In genomic region chr1:71691472-71692277, GRCm38 (mm10) we compare ENCODE assay signal across 19 mouse cellular contexts. TPM values are rescaled to one million over a fixed set of nuclear protein-coding genes. Genes with fewer than 3 reads are reported as not detected.
DNase-seq lines count a peak whose midpoint lies in the region; ATAC-seq and TF ChIP-seq lines count a peak whose summit lies in the region.
"Had no signal": no experiment of that assay in that cellular context is flagged by ENCODE, and none has a peak within 500 bp of the region (broad histone marks: within the 10 kb centered on the region; RNA-seq: fewer than 3 reads in every experiment).

No protein-coding gene starts in this region.

- no peak for TF ChIP-seq CTCF in kidney, postnatal 0 days (IDR thresholded peaks at IDR 0.05; ENCODE audit: low read depth)

- no peaks in the 10 kb centered on the region for H3K27me3 ChIP-seq in embryonic facial prominence, embryonic 14.5 days (replicated peaks; ENCODE audit: control insufficient read depth, insufficient read depth, low read length)
- H3K27me3 ChIP-seq in embryonic facial prominence, embryonic 10.5 days (replicated peaks; ENCODE audit: low read depth, poor library complexity, severe bottlenecking): no peaks in the 10 kb centered on the region
- no peaks in the 10 kb centered on the region for H3K27me3 ChIP-seq in kidney, postnatal 0 days (ENCODE audit: insufficient read depth, low read length)
- H3K27me3 ChIP-seq: embryonic facial prominence, embryonic 13.5 days; forebrain, embryonic 15.5 days; liver, embryonic 12.5 days; neural tube, embryonic 12.5 days; stomach, embryonic 15.5 days had no signal

- no peak overlapping the region for H3K9ac ChIP-seq in embryonic facial prominence, embryonic 14.5 days (ENCODE audit: low read depth, low read length)
- H3K9ac ChIP-seq in kidney, postnatal 0 days (ENCODE audit: low read depth, low read length): 0 out of 2 replicates have a peak overlapping the region, but pooled peaks have one; percentile 9
- H3K9ac ChIP-seq: embryonic facial prominence, embryonic 13.5 days; forebrain, embryonic 15.5 days; hindbrain, embryonic 14.5 days; liver, embryonic 12.5 days; neural tube, embryonic 12.5 days; stomach, embryonic 15.5 days had no signal

- no peaks in the 10 kb centered on the region for H3K9me3 ChIP-seq in embryonic facial prominence, embryonic 14.5 days (ENCODE audit: control insufficient read depth, low read length)
- H3K9me3 ChIP-seq in embryonic facial prominence, embryonic 10.5 days: no peaks in the 10 kb centered on the region
- no peaks in the 10 kb centered on the region for H3K9me3 ChIP-seq in kidney, postnatal 0 days (replicated peaks; ENCODE audit: low read length)
- H3K9me3 ChIP-seq: embryonic facial prominence, embryonic 13.5 days; forebrain, embryonic 15.5 days; liver, embryonic 12.5 days; neural tube, embryonic 12.5 days; stomach, embryonic 15.5 days had no signal

- DNase-seq in embryonic facial prominence, embryonic 14.5 days (ENCODE audit: low spot score): peak; percentile 61
- DNase-seq in embryonic facial prominence, embryonic 10.5 days (ENCODE audit: low spot score): no peak
- peak; percentile 73 for DNase-seq in kidney, postnatal 0 days (ENCODE audit: low spot score)
- no peak for DNase-seq in kidney, adult 18-20 months
- DNase-seq in R1 (ENCODE audit: low read depth, low spot score): peak; percentile 37
- DNase-seq in heart, postnatal 10 days: peak; percentile 31 to 33
- DNase-seq in thymus, postnatal 4 days: no peak
- DNase-seq in spleen, postnatal 14 days (ENCODE audit: low spot score in 2 of 2): no peak
- DNase-seq: cerebellum, postnatal 36 days; gastrocnemius, postnatal 10 days had no signal

- WGBS in embryonic facial prominence, embryonic 14.5 days: 45% methylated on average over 8 of the region's 8 CpGs
- WGBS in embryonic facial prominence, embryonic 10.5 days: 73% methylated on average over 8 of the region's 8 CpGs
- WGBS in kidney, postnatal 0 days: 48% methylated on average over 8 of the region's 8 CpGs

- H3K27ac ChIP-seq in embryonic facial prominence, embryonic 14.5 days (replicated peaks; ENCODE audit: low read depth, low read length): peak overlapping the region; percentile 6; the same call in 1 of the 2 replicates
- H3K27ac ChIP-seq in embryonic facial prominence, embryonic 10.5 days (replicated peaks): no peak overlapping the region
- H3K27ac ChIP-seq in kidney, postnatal 0 days: no peak overlapping the region
- H3K27ac ChIP-seq: embryonic facial prominence, embryonic 13.5 days; forebrain, embryonic 15.5 days; hindbrain, embryonic 14.5 days; layer of hippocampus, adult 2 months; liver, embryonic 12.5 days; neural tube, embryonic 12.5 days; stomach, embryonic 15.5 days had no signal

- H3K36me3 ChIP-seq in embryonic facial prominence, embryonic 14.5 days (ENCODE audit: control insufficient read depth, insufficient read depth, low read length): no peaks in the 10 kb centered on the region
- no peaks in the 10 kb centered on the region for H3K36me3 ChIP-seq in embryonic facial prominence, embryonic 10.5 days (replicated peaks)
- H3K36me3 ChIP-seq in kidney, postnatal 0 days (ENCODE audit: insufficient read depth, low read length): no peaks in the 10 kb centered on the region
- H3K36me3 ChIP-seq: embryonic facial prominence, embryonic 13.5 days; forebrain, embryonic 15.5 days; liver, embryonic 12.5 days; neural tube, embryonic 12.5 days; stomach, embryonic 15.5 days had no signal

- intact Hi-C loops in heart, postnatal 10 days (cut with DNase I): no loop called here

- H3K4me3 ChIP-seq in embryonic facial prominence, embryonic 14.5 days (ENCODE audit: low read depth, low read length): no peak overlapping the region
- no peak overlapping the region for H3K4me3 ChIP-seq in embryonic facial prominence, embryonic 10.5 days
- H3K4me3 ChIP-seq in kidney, postnatal 0 days (replicated peaks; ENCODE audit: low read depth, low read length): no peak overlapping the region
- H3K4me3 ChIP-seq: embryonic facial prominence, embryonic 13.5 days; forebrain, embryonic 15.5 days; layer of hippocampus, adult 2 months; liver, embryonic 12.5 days; neural tube, embryonic 12.5 days; stomach, embryonic 15.5 days had no signal

- ATAC-seq in embryonic facial prominence, embryonic 14.5 days (ENCODE audit: low read depth): peak; percentile 53; the same call in 1 of the 2 replicates
- no peak for ATAC-seq in kidney, postnatal 0 days (replicated peaks; ENCODE audit: low FRiP score, low read depth)
- ATAC-seq: activated CD4-positive, CD25-positive, alpha-beta regulatory T cell, adult 4 months; forebrain, embryonic 15.5 days; liver, embryonic 12.5 days; midbrain, embryonic 16.5 days had no signal

- H3K4me2 ChIP-seq in embryonic facial prominence, embryonic 14.5 days (ENCODE audit: low read depth, low read length): no peak overlapping the region
- H3K4me2 ChIP-seq in kidney, postnatal 0 days (ENCODE audit: low read length): no peak overlapping the region
- H3K4me2 ChIP-seq: embryonic facial prominence, embryonic 13.5 days; forebrain, embryonic 15.5 days; hindbrain, embryonic 14.5 days; liver, embryonic 12.5 days; neural tube, embryonic 12.5 days; stomach, embryonic 15.5 days had no signal

- peaks cover 9% of the 10 kb centered on the region for H3K4me1 ChIP-seq in embryonic facial prominence, embryonic 14.5 days (ENCODE audit: control insufficient read depth, insufficient read depth, low read length)
- peaks cover 10% of the 10 kb centered on the region for H3K4me1 ChIP-seq in embryonic facial prominence, embryonic 10.5 days
- H3K4me1 ChIP-seq in kidney, postnatal 0 days (replicated peaks; ENCODE audit: insufficient read depth, low read length): no peaks in the 10 kb centered on the region
- H3K4me1 ChIP-seq: forebrain, embryonic 15.5 days; neural tube, embryonic 12.5 days; stomach, embryonic 15.5 days had no signal

RNA-seq across cellular contexts. Expression of gene Fn1, which starts 38.7 kb away (rescaled TPM):
- polyA plus RNA-seq in embryonic facial prominence, embryonic 14.5 days (2014; fragmentation: Nextera tagmentation; extraction: Ambion mirVana): 277 and 304 TPM in 2 replicates
- polyA plus RNA-seq in embryonic facial prominence, embryonic 10.5 days (2016; fragmentation: Nextera tagmentation; extraction: Ambion mirVana): 119 and 130 TPM in 2 replicates
- 89.5 and 101 TPM in 2 replicates for polyA plus RNA-seq in kidney, postnatal 0 days (2015; fragmentation: Nextera tagmentation; extraction: Ambion mirVana)
- total RNA-seq in heart, postnatal 10 days (2021): 100 to 1,000 TPM; 342 to 377 TPM

Comparison
In these comparisons a context has a peak if more than half of its experiments do, and no peak if none do; other contexts are left out.
1. DNase-seq: peak in embryonic facial prominence, embryonic 14.5 days (single experiment), kidney, postnatal 0 days (single experiment), R1 (single experiment) and heart, postnatal 10 days (2 of 2); none in embryonic facial prominence, embryonic 10.5 days (single experiment), kidney, adult 18-20 months (single experiment), thymus, postnatal 4 days (single experiment) and spleen, postnatal 14 days (0 of 2).